Mouse (Mus musculus): ENCODE measurements around the gene Mindy2.

DNA sequence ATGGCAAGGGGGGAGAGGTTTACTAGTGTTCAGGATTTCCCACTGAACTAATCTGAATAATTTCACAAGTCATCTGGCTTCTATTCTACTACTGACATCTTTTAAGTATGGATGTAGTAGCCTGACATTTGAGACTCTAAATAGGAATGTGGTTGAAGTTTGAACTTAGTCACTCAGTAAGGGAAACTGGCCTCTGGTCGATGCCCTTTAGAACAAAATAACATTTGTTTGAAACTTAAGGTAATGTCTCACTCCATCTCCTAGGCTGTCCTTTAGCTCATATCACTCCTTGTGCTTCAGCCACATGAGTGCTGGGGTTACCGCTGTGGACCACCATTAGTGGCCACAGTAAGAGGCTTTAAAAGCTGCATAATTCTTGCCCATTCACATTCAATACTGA is 58.7 kb downstream of the Mindy2 start:
- no peak for TF ChIP-seq POLR2A (IDR thresholded peaks at IDR 0.05; ENCODE audit: insufficient read length, low read depth)
- TF ChIP-seq REST (IDR thresholded peaks at IDR 0.05; ENCODE audit: insufficient read depth, insufficient read length), result no peak
- no peak for TF ChIP-seq USF1 (IDR thresholded peaks at IDR 0.05; ENCODE audit: low read depth)

All from myocyte (in vitro differentiated cells).